Mouse (Mus musculus): ENCODE data around the gene Slc25a21. TPM values are rescaled to one million over a fixed set of nuclear protein-coding genes. Genes with fewer than 3 reads are reported as not detected.

The Slc25a21 gene
- polyA plus RNA-seq, 1 experiment from 2014 or later, result 1.9 TPM

DNA sequence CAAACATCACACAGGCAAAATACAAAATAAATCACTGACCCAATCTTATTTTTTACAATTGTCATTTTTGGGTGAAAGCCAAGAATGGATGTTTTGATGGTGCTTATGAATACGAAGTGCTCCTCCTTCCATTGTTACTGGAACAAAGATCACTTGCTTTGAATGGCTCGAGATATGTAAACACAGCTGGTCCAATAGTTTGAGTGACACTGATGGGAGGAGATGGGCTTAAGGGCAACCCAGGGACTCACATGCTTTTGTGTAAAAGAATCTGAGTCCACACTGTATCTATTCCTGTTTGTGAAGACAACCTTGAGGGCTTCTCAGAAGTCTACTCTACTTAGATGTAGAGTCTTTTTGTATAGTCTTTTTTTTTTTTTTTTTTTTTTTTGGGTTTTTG is 389.8 kb downstream of the Slc25a21 start:
- Histone ChIP-seq H3K4me2 (ENCODE audit: low read depth) (no peak overlapping the region), H3K9me3 (ENCODE audit: control insufficient read depth, low read length) (no peaks in the 10 kb centered on the region), H3K27me3 (ENCODE audit: control insufficient read depth, insufficient read depth, low read length) (no peaks in the 10 kb centered on the region), H3K27ac (ENCODE audit: low read depth, low read length) (no peak overlapping the region), H3K9ac (ENCODE audit: low read length) (no peak overlapping the region), H3K4me3 (ENCODE audit: low read depth, low read length) (no peak overlapping the region), H3K36me3 (ENCODE audit: control insufficient read depth, insufficient read depth, low read length) (no peaks in the 10 kb centered on the region), H3K4me1 (ENCODE audit: control insufficient read depth, insufficient read depth, low read length) (no peaks in the 10 kb centered on the region)
- ATAC-seq (ENCODE audit: insufficient read depth, low FRiP score, low TSS enrichment) (no peak), DNase-seq (ENCODE audit: low spot score) (no peak)
- 85% methylated on average over 2 of the region's 2 CpGs for WGBS

DNA sequence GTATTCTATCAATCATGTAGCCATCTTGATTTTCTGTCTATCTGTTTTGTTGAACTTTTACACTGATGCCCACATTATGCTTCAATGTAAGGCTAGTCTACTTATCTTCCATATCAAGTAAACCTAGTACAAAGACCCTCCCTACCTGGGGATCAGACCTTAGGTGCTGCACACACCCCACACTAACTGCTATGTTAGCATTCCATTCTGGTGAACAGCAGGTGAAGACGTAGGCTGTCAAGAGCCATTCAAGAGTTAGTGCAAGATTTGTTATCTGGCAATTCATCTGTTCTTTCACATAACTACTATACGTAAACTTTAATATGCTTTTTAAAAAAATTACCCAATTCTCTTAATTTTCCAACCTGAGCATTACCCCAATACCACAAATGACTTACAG is 390.2 kb downstream of the Slc25a21 start:
- Histone ChIP-seq H3K4me2 (ENCODE audit: low read depth) (no peak overlapping the region), H3K36me3 (ENCODE audit: control insufficient read depth, insufficient read depth, low read length) (no peaks in the 10 kb centered on the region), H3K4me1 (ENCODE audit: control insufficient read depth, insufficient read depth, low read length) (no peaks in the 10 kb centered on the region), H3K27me3 (ENCODE audit: control insufficient read depth, insufficient read depth, low read length) (no peaks in the 10 kb centered on the region), H3K4me3 (ENCODE audit: low read depth, low read length) (no peak overlapping the region), H3K9me3 (ENCODE audit: control insufficient read depth, low read length) (no peaks in the 10 kb centered on the region), H3K9ac (ENCODE audit: low read length) (no peak overlapping the region), H3K27ac (ENCODE audit: low read depth, low read length) (no peak overlapping the region)
- 94% methylated on average over 2 of the region's 2 CpGs for WGBS
- no peak for ATAC-seq (ENCODE audit: insufficient read depth, low FRiP score, low TSS enrichment)
- no peak for DNase-seq (ENCODE audit: low spot score)

- no peak overlapping the region for H3K4me2 ChIP-seq (ENCODE audit: low read depth)
- no peak overlapping the region for H3K4me3 ChIP-seq (ENCODE audit: low read depth, low read length)
- WGBS, result 45% methylated on average over 3 of the region's 3 CpGs
- ATAC-seq (ENCODE audit: insufficient read depth, low FRiP score, low TSS enrichment) (no peak), DNase-seq (ENCODE audit: low spot score) (no peak)
- no peaks in the 10 kb centered on the region for H3K36me3 ChIP-seq (ENCODE audit: control insufficient read depth, insufficient read depth, low read length)
- H3K27ac ChIP-seq (ENCODE audit: low read depth, low read length), result no peak overlapping the region
- no peaks in the 10 kb centered on the region for H3K9me3 ChIP-seq (ENCODE audit: control insufficient read depth, low read length)
- no peaks in the 10 kb centered on the region for H3K4me1 ChIP-seq (ENCODE audit: control insufficient read depth, insufficient read depth, low read length)
- no peaks in the 10 kb centered on the region for H3K27me3 ChIP-seq (ENCODE audit: control insufficient read depth, insufficient read depth, low read length)
- no peak overlapping the region for H3K9ac ChIP-seq (ENCODE audit: low read length)
These were observed 392.8 kb downstream of the Slc25a21 start for GRCm38 (mm10) chr12:56804487-56804886.

DNA sequence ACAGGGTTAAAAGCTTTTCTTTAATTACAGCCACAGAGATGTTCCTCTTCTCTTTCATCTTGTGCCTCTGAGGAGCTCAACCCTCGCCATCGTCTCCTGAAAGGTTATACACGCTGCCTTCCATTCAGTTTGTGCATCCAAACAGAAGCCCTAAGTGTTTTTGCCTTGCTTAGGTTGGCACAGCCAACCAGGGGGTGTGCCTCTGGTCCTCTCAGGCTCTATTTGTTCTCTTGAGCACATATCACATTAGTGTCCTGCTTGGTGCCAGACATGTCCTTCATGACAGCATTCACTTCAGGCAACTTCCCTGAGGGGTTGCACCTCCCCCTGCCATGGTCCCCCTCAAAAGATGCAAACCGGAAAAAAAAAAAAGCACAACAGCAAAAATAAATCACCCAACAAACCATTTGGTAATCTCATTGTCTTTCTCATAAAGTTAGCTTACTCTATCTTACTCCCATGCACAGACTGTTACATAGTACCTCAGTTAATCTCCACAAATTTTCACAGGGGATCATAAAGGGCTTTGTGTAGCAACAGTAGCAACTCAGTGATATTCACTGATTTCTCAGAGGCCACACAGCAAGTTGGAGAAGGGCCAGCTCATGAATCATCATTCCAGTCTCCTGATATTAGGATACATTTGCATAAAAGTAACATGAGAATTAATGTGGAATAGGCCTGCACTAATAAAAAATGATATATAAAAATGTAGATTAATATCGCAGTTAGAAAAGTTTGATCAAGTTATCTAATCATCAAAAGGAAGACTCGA is 398.4 kb downstream of the Slc25a21 start:
- Histone ChIP-seq H3K9ac (ENCODE audit: low read length) (no peak overlapping the region), H3K4me3 (ENCODE audit: low read depth, low read length) (no peak overlapping the region), H3K27ac (ENCODE audit: low read depth, low read length) (no peak overlapping the region), H3K36me3 (ENCODE audit: control insufficient read depth, insufficient read depth, low read length) (no peaks in the 10 kb centered on the region), H3K9me3 (ENCODE audit: control insufficient read depth, low read length) (no peaks in the 10 kb centered on the region), H3K4me1 (ENCODE audit: control insufficient read depth, insufficient read depth, low read length) (no peaks in the 10 kb centered on the region), H3K4me2 (ENCODE audit: low read depth) (no peak overlapping the region), H3K27me3 (ENCODE audit: control insufficient read depth, insufficient read depth, low read length) (no peaks in the 10 kb centered on the region)
- ATAC-seq (ENCODE audit: insufficient read depth, low FRiP score, low TSS enrichment) (no peak), DNase-seq (ENCODE audit: low spot score) (no peak)
- 71% methylated on average over 6 of the region's 6 CpGs for WGBS

DNA sequence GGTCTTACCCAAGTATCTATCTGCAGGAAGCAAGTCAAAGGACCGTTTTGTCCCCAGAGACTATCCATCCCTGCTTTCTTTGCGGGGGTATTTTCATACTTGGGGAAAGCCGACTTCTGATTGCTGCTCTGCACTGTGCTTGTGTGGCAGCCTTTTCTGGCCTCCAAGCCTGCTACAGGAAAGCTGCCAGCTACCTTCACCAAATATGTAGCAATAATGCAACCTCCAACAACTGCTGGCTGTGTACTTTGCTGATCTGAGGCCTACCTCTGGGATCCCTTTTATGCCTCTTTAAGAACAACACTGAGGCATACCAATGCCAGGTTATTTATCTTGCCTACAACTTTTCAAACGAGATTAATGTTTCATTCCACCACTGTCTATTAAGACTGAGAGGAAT is 408.0 kb downstream of the Slc25a21 start:
- 79% methylated on average over 4 of the region's 4 CpGs for WGBS
- DNase-seq (ENCODE audit: low spot score) (no peak), ATAC-seq (ENCODE audit: insufficient read depth, low FRiP score, low TSS enrichment) (no peak)

GRCm38 (mm10) chr12:56785250-56785649 is 412.0 kb downstream of the Slc25a21 start:
- Histone ChIP-seq H3K27ac (ENCODE audit: low read depth, low read length) (no peak overlapping the region), H3K27me3 (ENCODE audit: control insufficient read depth, insufficient read depth, low read length) (no peaks in the 10 kb centered on the region), H3K4me1 (ENCODE audit: control insufficient read depth, insufficient read depth, low read length) (no peaks in the 10 kb centered on the region), H3K36me3 (ENCODE audit: control insufficient read depth, insufficient read depth, low read length) (no peaks in the 10 kb centered on the region), H3K9me3 (ENCODE audit: control insufficient read depth, low read length) (no peaks in the 10 kb centered on the region), H3K4me2 (ENCODE audit: low read depth) (no peak overlapping the region), H3K9ac (ENCODE audit: low read length) (no peak overlapping the region), H3K4me3 (ENCODE audit: low read depth, low read length) (no peak overlapping the region)
- no peak for DNase-seq (ENCODE audit: low spot score)
- WGBS, result 81% methylated on average over 1 of the region's 1 CpGs
- no peak for ATAC-seq (ENCODE audit: insufficient read depth, low FRiP score, low TSS enrichment)

More for the DNA sequence above, 408.0 kb downstream of the Slc25a21 start:
- no peaks in the 10 kb centered on the region for H3K4me1 ChIP-seq (ENCODE audit: control insufficient read depth, insufficient read depth, low read length)
- no peak overlapping the region for H3K9ac ChIP-seq (ENCODE audit: low read length)
- no peak overlapping the region for H3K27ac ChIP-seq (ENCODE audit: low read depth, low read length)
- H3K4me3 ChIP-seq (ENCODE audit: low read depth, low read length), result no peak overlapping the region
- no peaks in the 10 kb centered on the region for H3K9me3 ChIP-seq (ENCODE audit: control insufficient read depth, low read length)
- no peak overlapping the region for H3K4me2 ChIP-seq (ENCODE audit: low read depth)
- H3K27me3 ChIP-seq (ENCODE audit: control insufficient read depth, insufficient read depth, low read length), result no peaks in the 10 kb centered on the region
- H3K36me3 ChIP-seq (ENCODE audit: control insufficient read depth, insufficient read depth, low read length), result no peaks in the 10 kb centered on the region

- ATAC-seq (ENCODE audit: insufficient read depth, low FRiP score, low TSS enrichment) (no peak), DNase-seq (ENCODE audit: low spot score) (no peak)
- no peaks in the 10 kb centered on the region for H3K9me3 ChIP-seq (ENCODE audit: control insufficient read depth, low read length)
- no peak overlapping the region for H3K4me3 ChIP-seq (ENCODE audit: low read depth, low read length)
- no peak overlapping the region for H3K4me2 ChIP-seq (ENCODE audit: low read depth)
- no peaks in the 10 kb centered on the region for H3K27me3 ChIP-seq (ENCODE audit: control insufficient read depth, insufficient read depth, low read length)
- no peak overlapping the region for H3K9ac ChIP-seq (ENCODE audit: low read length)
- no peaks in the 10 kb centered on the region for H3K36me3 ChIP-seq (ENCODE audit: control insufficient read depth, insufficient read depth, low read length)
- no peak overlapping the region for H3K27ac ChIP-seq (ENCODE audit: low read depth, low read length)
- WGBS, result 88% methylated on average over 5 of the region's 5 CpGs
- H3K4me1 ChIP-seq (ENCODE audit: control insufficient read depth, insufficient read depth, low read length), result no peaks in the 10 kb centered on the region
These were observed 416.1 kb downstream of the Slc25a21 start for GRCm38 (mm10) chr12:56781196-56781595.

DNA sequence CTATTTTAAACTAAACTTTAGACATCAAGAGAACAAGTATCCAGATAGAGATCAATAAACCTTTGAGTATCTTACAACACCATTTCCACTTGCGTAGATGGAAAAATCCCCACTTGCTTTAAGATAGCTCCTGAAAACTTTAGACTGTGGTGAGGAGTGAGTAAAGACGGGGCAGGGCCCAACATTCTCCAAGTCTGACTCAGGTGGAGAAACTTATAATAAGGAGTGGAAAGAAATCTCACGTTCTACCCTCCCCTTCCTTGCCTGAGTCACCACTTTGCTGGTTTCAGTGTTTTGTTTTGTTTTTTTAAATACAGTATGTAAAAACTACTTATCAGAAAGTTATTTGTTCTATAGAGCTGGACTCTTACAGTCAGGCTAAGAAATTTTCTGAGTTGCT is 417.7 kb downstream of the Slc25a21 start:
- ATAC-seq (ENCODE audit: insufficient read depth, low FRiP score, low TSS enrichment), result no peak
- no peak for DNase-seq (ENCODE audit: low spot score)

DNA sequence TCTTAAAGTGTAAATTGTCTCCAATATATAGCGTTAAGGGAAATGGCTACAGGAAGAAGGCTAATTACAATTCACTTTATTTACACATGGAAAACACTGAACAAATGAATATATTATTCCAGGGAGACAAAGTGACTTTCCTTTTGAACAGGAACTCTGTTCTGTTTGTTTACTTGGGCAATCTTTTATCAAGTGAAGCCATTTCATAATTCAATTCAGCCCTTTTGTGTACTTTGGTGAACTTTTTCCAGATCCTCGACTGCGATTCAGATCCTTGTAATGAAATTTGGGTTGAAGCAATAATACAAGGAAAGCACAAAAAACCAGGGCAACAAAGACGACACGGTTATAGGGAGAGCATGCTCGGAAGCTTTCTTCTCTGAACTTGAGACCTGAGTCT is 423.3 kb downstream of the Slc25a21 start:
- ATAC-seq (ENCODE audit: insufficient read depth, low FRiP score, low TSS enrichment) (no peak), DNase-seq (ENCODE audit: low spot score) (no peak)
- no peaks in the 10 kb centered on the region for H3K4me1 ChIP-seq (ENCODE audit: control insufficient read depth, insufficient read depth, low read length)
- no peaks in the 10 kb centered on the region for H3K9me3 ChIP-seq (ENCODE audit: control insufficient read depth, low read length)
- H3K4me3 ChIP-seq (ENCODE audit: low read depth, low read length), result no peak overlapping the region
- no peak overlapping the region for H3K9ac ChIP-seq (ENCODE audit: low read length)
- H3K36me3 ChIP-seq (ENCODE audit: control insufficient read depth, insufficient read depth, low read length), result no peaks in the 10 kb centered on the region
- 81% methylated on average over 6 of the region's 6 CpGs for WGBS
- H3K4me2 ChIP-seq (ENCODE audit: low read depth), result no peak overlapping the region
- no peaks in the 10 kb centered on the region for H3K27me3 ChIP-seq (ENCODE audit: control insufficient read depth, insufficient read depth, low read length)
- H3K27ac ChIP-seq (ENCODE audit: low read depth, low read length), result no peak overlapping the region

More for the DNA sequence above, 417.7 kb downstream of the Slc25a21 start:
- Histone ChIP-seq H3K4me3 (ENCODE audit: low read depth, low read length) (no peak overlapping the region), H3K36me3 (ENCODE audit: control insufficient read depth, insufficient read depth, low read length) (no peaks in the 10 kb centered on the region), H3K9me3 (ENCODE audit: control insufficient read depth, low read length) (no peaks in the 10 kb centered on the region), H3K27ac (ENCODE audit: low read depth, low read length) (no peak overlapping the region), H3K4me1 (ENCODE audit: control insufficient read depth, insufficient read depth, low read length) (no peaks in the 10 kb centered on the region), H3K4me2 (ENCODE audit: low read depth) (no peak overlapping the region), H3K27me3 (ENCODE audit: control insufficient read depth, insufficient read depth, low read length) (no peaks in the 10 kb centered on the region), H3K9ac (ENCODE audit: low read length) (no peak overlapping the region)
- WGBS, result 93% methylated on average over 3 of the region's 3 CpGs

All from neural tube, embryonic 11.5 days (tissue).